Mouse (Mus musculus) midbrain, embryonic 16.5 days (tissue): ENCODE data around the gene Celsr2. TPM values are rescaled to one million over a fixed set of nuclear protein-coding genes. Genes with fewer than 3 reads are reported as not detected.

Experiments used
- ATAC-seq: fragments of 200-750 bp; cut with Nextera tagmentation; 2 replicates; pipeline ENCODE4 v1.8.0; 2017; ENCODE audit warnings: moderate TSS enrichment
- H3K27ac ChIP-seq: fragments of 300-500 bp; sonication (generic); 2 replicates; pipeline ENCODE4 v1.5.1; 2014; ENCODE audit warnings: mild to moderate bottlenecking, low read length, mixed read lengths
- H3K27me3 ChIP-seq: fragments of 300-500 bp; sonication (generic); 2 replicates; pipeline ENCODE4 v1.6.1; 2014; ENCODE audit warnings: low read depth, low read length, mixed read lengths; ENCODE audit not compliant: control insufficient read depth, insufficient read depth
- H3K36me3 ChIP-seq: fragments of 300-500 bp; sonication (generic); 2 replicates; pipeline ENCODE4 v1.6.1; 2014; ENCODE audit warnings: mild to moderate bottlenecking, low read length, moderate library complexity, mixed read lengths; ENCODE audit not compliant: control insufficient read depth, insufficient read depth
- H3K4me1 ChIP-seq: fragments of 300-500 bp; sonication (generic); 2 replicates; pipeline ENCODE4 v1.6.1; 2014; ENCODE audit warnings: mild to moderate bottlenecking, low read length, mixed read lengths; ENCODE audit not compliant: control insufficient read depth, insufficient read depth
- H3K4me2 ChIP-seq: fragments of 300-500 bp; sonication (generic); 2 replicates; pipeline ENCODE4 v1.6.1; 2014; ENCODE audit warnings: mild to moderate bottlenecking, low read length, mixed read lengths
- H3K4me3 ChIP-seq: fragments of 300-500 bp; sonication (generic); 2 replicates; pipeline ENCODE4 v1.5.1; 2014; ENCODE audit warnings: low read depth, mild to moderate bottlenecking, low read length, moderate library complexity, mixed read lengths
- H3K9ac ChIP-seq: fragments of 300-500 bp; sonication (generic); 2 replicates; pipeline ENCODE4 v1.6.1; 2014; ENCODE audit warnings: low read depth, low read length, mixed read lengths
- H3K9me3 ChIP-seq: fragments of 300-500 bp; sonication (generic); replicated peaks from 2 replicates; pipeline ENCODE4 v1.6.1; 2014; ENCODE audit warnings: mild to moderate bottlenecking, low read length, mixed read lengths; ENCODE audit not compliant: control insufficient read depth, poor library complexity, severe bottlenecking
- WGBS: fragments of 180-500 bp; shearing (Covaris S2); extraction: QIAGEN DNeasy Blood & Tissue Kit; methylation state at CpG from one replicate; pipeline ENCODE4 v1.1.7; 2014; 5-methylcytosine and 5-hydroxymethylcytosine counted together
- polyA plus RNA-seq: library from polyadenylated mRNA; unstranded; fragments of >200 nt; fragmentation: Nextera tagmentation; extraction: Ambion mirVana; gene quantifications from 2 replicates; pipeline ENCODE4 v1.2.1, GENCODE M21; 2015

Celsr2 gene
- polyA plus RNA-seq, 1 experiment from 2014 or later = 27.9 TPM

- no peak for ATAC-seq
- H3K9me3 ChIP-seq = no peaks in the 10 kb centered on the region
- H3K4me2 ChIP-seq = no peak overlapping the region
- no peak overlapping the region for H3K4me3 ChIP-seq
- no peaks in the 10 kb centered on the region for H3K27me3 ChIP-seq
- H3K27ac ChIP-seq = peak overlapping the region; percentile 53; the same call in 1 of the 2 replicates
- peaks cover 21% of the 10 kb centered on the region for H3K36me3 ChIP-seq
- 66% methylated on average over 24 of the region's 24 CpGs for WGBS
- no peak overlapping the region for H3K9ac ChIP-seq
- peaks cover 43% of the 10 kb centered on the region for H3K4me1 ChIP-seq
Measured at GRCm38 (mm10) chr3:108406306-108406885, 9.0 kb downstream of the Celsr2 start.

DNA sequence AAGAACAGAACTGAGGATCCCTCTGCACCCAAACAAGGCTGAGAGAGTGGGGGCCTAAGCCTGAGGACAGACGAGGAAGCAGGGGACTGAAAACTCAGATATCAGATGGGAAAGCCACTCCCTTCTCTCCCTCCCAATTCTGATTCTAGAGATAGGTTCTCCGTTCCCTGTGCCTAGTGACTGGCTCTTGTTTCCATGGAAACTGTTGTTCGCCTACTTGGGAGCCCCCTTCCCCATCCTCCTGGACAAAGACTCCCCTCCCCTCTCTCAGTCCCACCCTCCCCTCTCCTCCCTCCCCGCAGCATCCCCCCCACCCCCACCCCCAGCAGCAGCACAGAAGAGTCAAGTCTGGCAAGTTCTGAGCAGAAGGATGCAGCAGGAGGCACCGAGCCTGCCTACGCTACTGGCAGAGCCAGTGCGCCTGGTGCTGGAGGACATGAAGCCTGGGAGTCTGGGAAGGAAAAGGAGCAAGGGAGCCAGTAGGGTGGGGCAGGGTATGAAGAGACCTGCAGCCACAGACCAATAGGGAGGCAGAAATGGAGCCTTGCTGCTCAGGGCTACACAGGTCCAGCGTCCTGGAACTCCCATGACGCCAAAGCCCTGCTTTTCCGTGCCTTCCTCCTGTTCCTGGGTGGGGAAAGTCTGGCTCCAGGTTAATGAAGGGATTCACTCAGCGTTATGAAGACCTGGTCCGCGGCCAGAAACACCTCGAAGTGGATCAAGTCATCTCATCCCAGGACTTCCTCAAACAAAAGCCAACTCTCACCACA, 9.6 kb downstream of the Celsr2 start:
- Histone ChIP-seq H3K4me1 (peaks cover 37% of the 10 kb centered on the region), H3K9ac (peak overlapping the region; percentile 39; the same call in 1 of the 2 replicates), H3K27me3 (no peaks in the 10 kb centered on the region), H3K36me3 (peaks cover 23% of the 10 kb centered on the region), H3K4me2 (peak overlapping the region; percentile 9; the same call in 1 of the 2 replicates), H3K4me3 (no peak overlapping the region), H3K9me3 (no peaks in the 10 kb centered on the region), H3K27ac (peak overlapping the region; percentile 53)
- no peak for ATAC-seq
- WGBS = 12% methylated on average over 14 of the region's 14 CpGs

DNA sequence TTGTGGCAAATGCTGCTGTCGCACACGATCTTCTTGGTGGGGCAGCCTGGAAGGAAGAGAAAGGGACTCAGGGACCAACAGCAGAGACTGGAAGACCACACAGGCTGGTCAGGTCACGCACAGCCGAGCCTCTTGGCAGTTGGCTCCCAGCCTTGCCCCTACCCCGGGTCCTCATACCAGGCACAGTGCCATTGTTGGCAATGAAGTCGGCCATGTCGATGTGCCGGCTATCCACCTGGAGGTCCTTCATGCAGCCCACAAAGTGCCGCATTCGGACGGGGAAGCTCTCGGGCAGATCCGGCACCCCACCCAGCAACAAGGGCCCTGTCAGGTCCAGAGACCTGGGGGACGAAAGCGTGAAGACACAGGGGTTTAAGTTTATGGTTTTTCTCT, 12.8 kb downstream of the Celsr2 start:
- Histone ChIP-seq H3K36me3 (peaks cover 48% of the 10 kb centered on the region), H3K9ac (no peak overlapping the region), H3K27ac (0 out of 2 replicates have a peak overlapping the region, but pooled peaks have one; percentile 46), H3K9me3 (no peaks in the 10 kb centered on the region), H3K27me3 (no peaks in the 10 kb centered on the region), H3K4me1 (peaks cover 18% of the 10 kb centered on the region), H3K4me3 (no peak overlapping the region), H3K4me2 (no peak overlapping the region)
- WGBS = 73% methylated on average over 15 of the region's 15 CpGs
- ATAC-seq = 0 out of 2 replicates have a peak, but pooled peaks have one; percentile 1

- no peaks in the 10 kb centered on the region for H3K9me3 ChIP-seq
- no peak overlapping the region for H3K4me2 ChIP-seq
- H3K4me3 ChIP-seq = no peak overlapping the region
- peaks cover 51% of the 10 kb centered on the region for H3K36me3 ChIP-seq
- WGBS = 39% methylated on average over 20 of the region's 22 CpGs
- peak overlapping the region; percentile 46; the same call in 1 of the 2 replicates for H3K27ac ChIP-seq
- 0 out of 2 replicates have a peak overlapping the region, but pooled peaks have one; percentile 14 for H3K9ac ChIP-seq
- no peaks in the 10 kb centered on the region for H3K27me3 ChIP-seq
- peaks cover 18% of the 10 kb centered on the region for H3K4me1 ChIP-seq
- peak; percentile 86 for ATAC-seq
Measured at GRCm38 (mm10) chr3:108401692-108402527, 13.4 kb downstream of the Celsr2 start.

DNA sequence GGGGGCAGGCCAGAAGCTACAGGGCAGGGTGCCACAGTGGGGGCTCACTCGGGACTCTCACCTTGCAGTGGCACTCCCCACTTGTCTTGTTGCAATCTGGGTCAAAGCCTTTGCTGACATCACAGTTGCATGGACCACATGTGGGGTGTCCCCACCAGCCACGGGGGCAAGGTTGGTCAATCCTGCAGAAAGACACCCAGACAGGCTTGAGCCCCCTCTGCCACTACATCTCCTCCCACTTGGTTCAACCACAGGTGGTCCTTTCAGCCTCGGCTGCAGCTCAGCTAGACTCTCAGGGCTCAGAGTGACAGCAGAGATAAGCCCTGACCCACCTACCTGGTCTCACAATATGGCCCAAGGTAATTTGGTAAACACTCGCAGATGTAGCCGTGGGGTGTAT, 14.9 kb downstream of the Celsr2 start:
- no peak overlapping the region for H3K4me3 ChIP-seq
- H3K27ac ChIP-seq = no peak overlapping the region
- 88% methylated on average over 5 of the region's 5 CpGs for WGBS
- H3K9me3 ChIP-seq = no peaks in the 10 kb centered on the region
- ATAC-seq = no peak
- H3K9ac ChIP-seq = no peak overlapping the region
- peaks cover 58% of the 10 kb centered on the region for H3K36me3 ChIP-seq
- H3K4me1 ChIP-seq = peaks cover 9% of the 10 kb centered on the region
- no peaks in the 10 kb centered on the region for H3K27me3 ChIP-seq
- H3K4me2 ChIP-seq = no peak overlapping the region

DNA sequence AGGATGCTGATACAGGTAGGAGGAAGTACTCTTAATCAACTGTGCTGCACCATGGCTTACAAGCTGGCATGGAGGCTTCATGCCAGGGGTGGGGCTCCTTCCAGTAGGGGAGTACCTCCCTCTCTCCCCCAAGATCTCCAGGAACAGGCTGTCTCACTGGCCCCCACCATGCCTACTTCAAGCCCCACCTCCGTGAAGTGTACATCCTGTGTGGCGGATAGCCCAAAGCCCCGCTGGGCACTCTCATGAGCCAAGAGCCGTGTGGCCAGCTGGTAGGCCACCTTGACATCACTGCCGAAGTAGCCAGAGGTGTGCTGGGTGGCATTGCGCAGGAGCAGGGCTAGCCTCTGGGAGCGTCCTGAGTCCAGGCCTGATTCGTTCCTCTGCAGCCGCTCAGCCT, 17.1 kb downstream of the Celsr2 start:
- H3K4me1 ChIP-seq = peaks cover 6% of the 10 kb centered on the region
- H3K9me3 ChIP-seq = no peaks in the 10 kb centered on the region
- WGBS = 94% methylated on average over 9 of the region's 9 CpGs
- no peak for ATAC-seq
- peaks cover 67% of the 10 kb centered on the region for H3K36me3 ChIP-seq
- no peak overlapping the region for H3K27ac ChIP-seq
- no peaks in the 10 kb centered on the region for H3K27me3 ChIP-seq
- H3K4me2 ChIP-seq = no peak overlapping the region
- H3K9ac ChIP-seq = no peak overlapping the region
- H3K4me3 ChIP-seq = no peak overlapping the region

DNA sequence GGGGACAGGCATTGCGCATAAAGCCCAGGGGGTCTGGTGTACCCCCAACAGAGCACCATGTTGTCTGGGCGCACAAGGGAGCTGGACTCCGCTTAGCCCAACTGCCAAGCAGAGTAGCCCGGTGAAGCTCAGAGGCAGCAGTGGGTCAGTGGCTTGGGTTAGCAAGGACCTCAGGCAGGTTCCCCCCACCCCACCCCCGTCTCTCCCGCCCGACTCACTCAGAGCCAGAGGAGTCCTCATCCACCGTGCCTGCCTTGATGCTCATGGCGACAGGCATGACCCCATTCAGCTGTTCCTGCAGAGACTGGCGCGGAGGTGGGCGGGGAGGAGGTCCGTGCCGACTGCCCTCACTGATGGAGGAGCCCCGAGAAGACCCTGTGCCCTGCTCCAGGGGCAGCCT, 22.6 kb downstream of the Celsr2 start:
- H3K36me3 ChIP-seq = peaks cover 38% of the 10 kb centered on the region

DNA sequence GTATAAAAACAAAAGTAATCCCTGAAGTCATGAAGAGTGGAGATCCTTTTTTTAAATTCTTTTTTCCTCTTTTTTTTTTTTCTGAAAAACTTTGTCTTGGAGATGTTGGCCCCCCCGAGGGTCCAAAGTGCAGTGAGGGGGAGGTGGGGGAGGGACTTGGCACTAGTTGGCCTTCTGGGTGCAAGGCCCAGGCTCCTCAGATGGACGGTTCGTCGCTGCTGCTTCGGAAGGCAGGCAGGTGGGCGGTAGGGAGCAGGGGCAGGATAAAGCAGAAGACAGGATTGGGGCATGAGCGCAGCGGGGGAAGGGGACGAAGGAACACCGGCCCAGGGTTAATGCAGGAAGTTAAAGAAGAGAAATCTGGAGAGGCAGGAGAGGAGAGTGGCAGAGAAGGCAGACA, 23.1 kb downstream of the Celsr2 start:
- Histone ChIP-seq H3K27ac (no peak overlapping the region), H3K36me3 (peaks cover 34% of the 10 kb centered on the region), H3K4me2 (no peak overlapping the region), H3K4me1 (peaks cover 3% of the 10 kb centered on the region; the same call in 1 of the 2 replicates), H3K9ac (no peak overlapping the region; the same call in 1 of the 2 replicates), H3K9me3 (no peaks in the 10 kb centered on the region), H3K4me3 (no peak overlapping the region), H3K27me3 (no peaks in the 10 kb centered on the region)
- whole genome bisulfite sequencing = 10% methylated on average over 10 of the region's 10 CpGs
- no peak for ATAC-seq

More for the DNA sequence above, 22.6 kb downstream of the Celsr2 start:
- Histone ChIP-seq H3K4me3 (no peak overlapping the region), H3K9me3 (no peaks in the 10 kb centered on the region), H3K27ac (no peak overlapping the region), H3K4me2 (no peak overlapping the region), H3K27me3 (no peaks in the 10 kb centered on the region), H3K4me1 (peaks cover 3% of the 10 kb centered on the region; the same call in 1 of the 2 replicates), H3K9ac (no peak overlapping the region)
- 40% methylated on average over 15 of the region's 15 CpGs for WGBS
- no peak for ATAC-seq
